Mouse (Mus musculus): ENCODE results near the gene Auts2. TPM values are rescaled to one million over a fixed set of nuclear protein-coding genes. Genes with fewer than 3 reads are reported as not detected.

Gene Auts2
- total and polyA plus RNA-seq, 3 experiments: 16.9 to 35.7 (median 28.1) TPM

DNA sequence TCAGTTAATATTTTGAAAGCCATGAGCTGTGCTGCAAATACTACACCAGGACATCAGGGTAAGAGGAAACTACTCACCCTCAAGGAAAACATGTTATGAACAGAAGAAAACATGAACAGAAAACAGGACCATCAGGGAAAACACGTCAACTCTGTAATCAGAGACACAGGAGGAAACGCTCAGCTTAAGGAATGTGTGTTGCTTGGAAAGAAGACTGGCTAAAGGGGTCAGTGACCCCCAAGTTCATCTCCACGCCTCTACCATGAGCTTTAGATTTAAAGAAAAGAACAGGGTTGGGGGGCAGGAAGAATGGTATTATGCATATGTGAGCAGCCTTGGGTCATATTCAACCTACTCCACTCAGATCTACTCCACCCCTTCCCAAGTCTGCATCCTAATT, 356.5 kb downstream of the Auts2 start:
- intact Hi-C loops (cut with DNase I): no loop called here
- Histone ChIP-seq H3K4me3 (no peak overlapping the region), H3K9ac (ENCODE audit: low read depth, low read length) (no peak overlapping the region), H3K79me2 (replicated peaks; ENCODE audit: control insufficient read depth, insufficient read depth, low read length) (no peaks in the 10 kb centered on the region), H3K4me1 (ENCODE audit: control insufficient read depth, insufficient read depth, low read length) (peaks cover 1% of the 10 kb centered on the region; the same call in 1 of the 2 replicates), H3K27me3 (ENCODE audit: control insufficient read depth, insufficient read depth, low read length) (no peaks in the 10 kb centered on the region), H3K36me3 (ENCODE audit: control insufficient read depth, insufficient read depth, low read length) (no peaks in the 10 kb centered on the region), H3K27ac (no peak overlapping the region)
- no peak for DNase-seq
- WGBS: 50% methylated on average over 3 of the region's 3 CpGs
- TF ChIP-seq POLR2A (IDR thresholded peaks at IDR 0.05; ENCODE audit: insufficient read depth, low read depth, low read length): no peak
- TF ChIP-seq EP300 (IDR thresholded peaks at IDR 0.05; ENCODE audit: insufficient read depth, low read depth, low read length): no peak
- TF ChIP-seq CTCF (IDR thresholded peaks at IDR 0.05): no peak

DNA sequence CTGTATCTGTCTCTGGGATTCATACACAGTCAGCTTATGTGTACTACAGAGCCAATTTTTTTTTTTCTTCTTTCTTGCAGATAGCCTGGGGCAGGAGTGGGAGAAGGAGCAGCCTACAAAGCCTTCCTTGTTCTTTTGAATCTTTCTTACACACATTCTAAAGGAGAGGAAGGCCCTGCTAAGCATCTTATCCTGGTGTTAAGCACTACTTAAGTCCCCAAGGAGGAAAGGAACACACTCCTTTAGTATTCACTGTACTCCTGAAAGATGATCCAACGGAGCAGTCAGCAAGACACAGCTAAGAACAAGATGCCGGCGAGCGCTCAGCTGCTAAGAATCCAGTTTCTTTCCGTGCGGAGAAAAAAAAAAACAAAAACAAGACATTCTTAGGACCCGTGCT, 356.9 kb downstream of the Auts2 start:
- no peaks in the 10 kb centered on the region for H3K79me2 ChIP-seq (replicated peaks; ENCODE audit: control insufficient read depth, insufficient read depth, low read length)
- H3K36me3 ChIP-seq (ENCODE audit: control insufficient read depth, insufficient read depth, low read length): no peaks in the 10 kb centered on the region
- TF ChIP-seq EP300 (IDR thresholded peaks at IDR 0.05; ENCODE audit: insufficient read depth, low read depth, low read length) (no peak), POLR2A (IDR thresholded peaks at IDR 0.05; ENCODE audit: insufficient read depth, low read depth, low read length) (no peak), CTCF (IDR thresholded peaks at IDR 0.05) (no peak)
- H3K27ac ChIP-seq: no peak overlapping the region
- no peak for DNase-seq
- H3K9ac ChIP-seq (ENCODE audit: low read depth, low read length): no peak overlapping the region
- no peaks in the 10 kb centered on the region for H3K27me3 ChIP-seq (ENCODE audit: control insufficient read depth, insufficient read depth, low read length)
- WGBS: 50% methylated on average over 7 of the region's 7 CpGs
- no peak overlapping the region for H3K4me3 ChIP-seq
- intact Hi-C loops (cut with DNase I): no loop called here
- peaks cover 1% of the 10 kb centered on the region; the same call in 1 of the 2 replicates for H3K4me1 ChIP-seq (ENCODE audit: control insufficient read depth, insufficient read depth, low read length)

DNA sequence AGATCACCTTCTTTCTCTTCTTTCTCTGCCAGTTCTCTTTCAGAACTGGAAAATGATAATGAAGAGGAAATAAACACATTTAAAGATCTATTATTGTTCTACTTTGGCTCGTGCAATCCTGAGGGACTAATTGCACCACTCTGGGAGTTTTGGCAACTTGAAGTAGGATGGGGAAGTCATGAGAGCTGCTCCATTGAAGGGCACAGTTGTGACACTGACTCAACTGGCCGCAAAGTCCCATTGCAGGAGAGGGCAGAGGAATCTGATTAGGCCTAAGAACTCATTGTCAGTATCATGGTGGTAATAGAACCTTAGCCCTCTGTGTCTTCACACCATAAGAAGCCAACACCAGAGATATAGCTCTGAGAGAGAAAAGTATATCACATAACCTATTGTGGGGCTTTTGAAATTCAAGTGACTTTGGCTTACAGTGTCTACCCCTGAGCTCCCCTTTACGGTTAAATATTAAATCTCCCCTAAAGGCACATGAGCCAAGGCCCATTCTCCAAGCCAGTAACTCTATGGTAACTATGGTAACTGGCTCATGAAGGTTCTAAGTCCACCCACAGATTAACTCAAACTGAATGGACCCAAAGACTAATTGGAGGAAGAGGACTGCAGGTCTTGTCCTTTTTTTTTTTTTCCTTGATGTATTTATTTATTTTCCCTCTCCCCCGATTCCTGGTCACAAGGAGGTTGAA, 358.6 kb downstream of the Auts2 start:
- Histone ChIP-seq H3K27ac (no peak overlapping the region), H3K9ac (ENCODE audit: low read depth, low read length) (no peak overlapping the region), H3K4me3 (no peak overlapping the region), H3K4me1 (ENCODE audit: control insufficient read depth, insufficient read depth, low read length) (no peaks in the 10 kb centered on the region), H3K27me3 (ENCODE audit: control insufficient read depth, insufficient read depth, low read length) (no peaks in the 10 kb centered on the region), H3K36me3 (ENCODE audit: control insufficient read depth, insufficient read depth, low read length) (no peaks in the 10 kb centered on the region), H3K79me2 (replicated peaks; ENCODE audit: control insufficient read depth, insufficient read depth, low read length) (no peaks in the 10 kb centered on the region)
- 72% methylated on average over 4 of the region's 4 CpGs for WGBS
- DNase-seq: no peak
- TF ChIP-seq POLR2A (IDR thresholded peaks at IDR 0.05; ENCODE audit: insufficient read depth, low read depth, low read length): no peak
- no peak for TF ChIP-seq CTCF (IDR thresholded peaks at IDR 0.05)
- no peak for TF ChIP-seq EP300 (IDR thresholded peaks at IDR 0.05; ENCODE audit: insufficient read depth, low read depth, low read length)
- intact Hi-C loops (cut with DNase I): no loop called here

DNA sequence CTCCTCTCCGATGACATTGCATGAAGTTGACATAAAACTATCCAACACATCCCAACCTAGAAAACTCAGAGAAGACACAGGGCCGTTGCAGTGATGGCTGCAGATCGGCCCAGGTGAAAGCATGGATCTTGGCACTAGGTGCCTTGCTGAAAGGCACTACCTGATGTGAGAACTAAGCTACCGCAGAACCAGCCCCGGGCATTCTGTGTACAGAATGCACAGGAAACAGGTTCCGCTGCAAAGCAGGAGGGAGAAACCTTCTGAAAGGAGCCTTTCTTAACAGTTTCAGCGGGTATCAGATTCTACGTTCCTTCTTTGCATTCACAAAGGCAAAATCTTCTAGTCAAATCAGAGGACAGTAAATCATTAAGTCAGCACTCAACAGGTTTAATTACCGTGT, 361.1 kb downstream of the Auts2 start:
- H3K27me3 ChIP-seq (ENCODE audit: control insufficient read depth, insufficient read depth, low read length): no peaks in the 10 kb centered on the region
- no peak for TF ChIP-seq EP300 (IDR thresholded peaks at IDR 0.05; ENCODE audit: insufficient read depth, low read depth, low read length)
- TF ChIP-seq POLR2A (IDR thresholded peaks at IDR 0.05; ENCODE audit: insufficient read depth, low read depth, low read length): no peak
- TF ChIP-seq CTCF (IDR thresholded peaks at IDR 0.05): no peak
- H3K9ac ChIP-seq (ENCODE audit: low read depth, low read length): no peak overlapping the region
- H3K4me3 ChIP-seq: no peak overlapping the region
- 93% methylated on average over 9 of the region's 9 CpGs for whole genome bisulfite sequencing
- H3K79me2 ChIP-seq (replicated peaks; ENCODE audit: control insufficient read depth, insufficient read depth, low read length): no peaks in the 10 kb centered on the region
- no peaks in the 10 kb centered on the region for H3K4me1 ChIP-seq (ENCODE audit: control insufficient read depth, insufficient read depth, low read length)
- no peak for DNase-seq
- H3K27ac ChIP-seq: no peak overlapping the region
- no peaks in the 10 kb centered on the region for H3K36me3 ChIP-seq (ENCODE audit: control insufficient read depth, insufficient read depth, low read length)
- intact Hi-C loops (cut with DNase I): no loop called here

DNA sequence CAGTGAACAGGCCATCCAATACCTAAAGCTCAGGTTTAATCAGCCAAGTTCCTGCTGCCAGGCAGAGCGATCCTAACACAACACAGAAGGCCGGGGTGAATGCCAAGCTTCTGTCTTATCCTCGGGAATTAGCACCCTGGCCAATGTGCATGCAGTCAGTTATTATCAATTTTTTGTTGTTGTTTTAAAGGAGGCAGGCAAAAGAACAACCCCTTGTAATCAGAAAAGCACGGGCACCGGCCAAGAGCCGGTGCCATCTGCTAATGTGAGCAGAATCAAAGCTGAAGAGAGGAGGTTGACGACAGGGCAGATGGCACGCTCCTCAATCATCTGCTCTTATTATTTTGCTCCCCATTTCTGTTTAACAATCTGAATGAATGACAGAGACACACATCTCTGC, 373.1 kb downstream of the Auts2 start:
- TF ChIP-seq POLR2A (IDR thresholded peaks at IDR 0.05; ENCODE audit: insufficient read depth, low read depth, low read length) (no peak), EP300 (IDR thresholded peaks at IDR 0.05; ENCODE audit: insufficient read depth, low read depth, low read length) (no peak), CTCF (IDR thresholded peaks at IDR 0.05) (no peak)
- Histone ChIP-seq H3K27me3 (ENCODE audit: control insufficient read depth, insufficient read depth, low read length) (no peaks in the 10 kb centered on the region), H3K4me3 (no peak overlapping the region), H3K79me2 (replicated peaks; ENCODE audit: control insufficient read depth, insufficient read depth, low read length) (no peaks in the 10 kb centered on the region), H3K27ac (no peak overlapping the region), H3K4me1 (ENCODE audit: control insufficient read depth, insufficient read depth, low read length) (peaks cover 4% of the 10 kb centered on the region), H3K9ac (ENCODE audit: low read depth, low read length) (no peak overlapping the region), H3K36me3 (ENCODE audit: control insufficient read depth, insufficient read depth, low read length) (no peaks in the 10 kb centered on the region)
- DNase-seq: peak; percentile 28 to 48
- 47% methylated on average over 8 of the region's 8 CpGs for WGBS
- intact Hi-C loops (cut with DNase I): no loop called here

DNA sequence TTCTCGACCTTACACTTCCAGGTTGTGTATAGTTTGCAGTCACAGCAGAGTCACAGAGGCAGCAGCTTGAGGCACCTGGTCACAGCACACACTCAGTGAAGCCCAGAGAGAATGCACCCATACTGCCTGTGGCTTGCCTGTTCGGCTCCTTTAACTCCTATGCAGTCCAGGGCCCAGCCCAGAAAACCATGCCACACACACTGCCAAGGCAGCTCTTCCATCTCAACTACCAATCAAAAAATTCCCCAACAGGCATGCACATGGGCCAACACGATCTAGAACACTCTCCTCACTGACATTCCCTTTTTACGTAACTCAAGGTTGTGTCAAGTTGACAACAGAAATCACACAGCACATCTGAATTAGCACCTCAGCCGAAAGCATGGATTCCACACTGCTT, 374.3 kb downstream of the Auts2 start:
- no peak overlapping the region for H3K27ac ChIP-seq
- no peaks in the 10 kb centered on the region for H3K27me3 ChIP-seq (ENCODE audit: control insufficient read depth, insufficient read depth, low read length)
- no peaks in the 10 kb centered on the region for H3K36me3 ChIP-seq (ENCODE audit: control insufficient read depth, insufficient read depth, low read length)
- TF ChIP-seq EP300 (IDR thresholded peaks at IDR 0.05; ENCODE audit: insufficient read depth, low read depth, low read length) (no peak), CTCF (IDR thresholded peaks at IDR 0.05) (no peak), POLR2A (IDR thresholded peaks at IDR 0.05; ENCODE audit: insufficient read depth, low read depth, low read length) (no peak)
- no peak overlapping the region for H3K9ac ChIP-seq (ENCODE audit: low read depth, low read length)
- 73% methylated on average over 5 of the region's 5 CpGs for WGBS
- H3K79me2 ChIP-seq (replicated peaks; ENCODE audit: control insufficient read depth, insufficient read depth, low read length): no peaks in the 10 kb centered on the region
- intact Hi-C loops (cut with DNase I): no loop called here
- H3K4me3 ChIP-seq: no peak overlapping the region
- H3K4me1 ChIP-seq (ENCODE audit: control insufficient read depth, insufficient read depth, low read length): peaks cover 4% of the 10 kb centered on the region
- DNase-seq: no peak

Data from heart, adult 2 months (tissue).